7 mouse cellular contexts compared by ENCODE assay signal in the genomic region with DNA sequence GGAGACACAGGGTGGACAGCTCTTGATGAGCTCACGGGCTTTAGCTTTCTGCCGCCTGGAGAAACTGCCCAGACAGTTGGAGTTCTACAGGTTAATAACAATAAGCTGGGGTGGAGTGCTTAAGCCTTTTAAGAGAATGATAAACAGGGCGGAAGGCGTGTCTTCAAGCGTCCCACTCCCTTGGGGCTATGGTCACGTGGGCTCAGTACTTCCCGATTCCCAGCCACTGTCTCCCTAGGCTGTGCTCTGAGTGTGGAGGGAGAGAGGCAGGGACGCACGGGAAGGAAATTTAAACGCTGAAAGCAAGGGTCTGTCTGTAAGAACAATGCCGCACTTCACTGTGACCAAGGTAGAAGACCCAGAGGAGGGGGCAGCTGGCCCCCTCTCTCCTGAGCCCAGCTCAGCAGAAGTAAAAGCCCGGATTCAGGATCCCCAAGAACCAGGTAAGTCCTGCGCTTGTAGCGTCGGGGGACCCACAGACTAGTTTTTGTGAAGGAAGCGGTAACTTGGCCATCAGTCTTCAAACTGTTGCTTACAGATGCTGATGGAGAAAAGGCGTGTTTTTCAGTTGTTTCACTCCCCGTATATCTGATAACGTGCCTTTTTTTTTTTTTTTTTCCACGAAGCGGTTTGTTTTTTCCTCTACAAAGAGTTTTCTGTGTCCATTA. TPM values are rescaled to one million over a fixed set of nuclear protein-coding genes. Genes with fewer than 3 reads are reported as not detected.
DNase-seq lines count a peak whose midpoint lies in the region; ATAC-seq lines count a peak whose summit lies in the region.

No protein-coding gene starts in this region.

- ATAC-seq in inflammation-experienced regulatory T-cells, adult 6 months: peak; percentile 65
- ATAC-seq in liver, embryonic 15.5 days (ENCODE audit: insufficient read depth): peak; percentile 90
- peak; percentile 95 for ATAC-seq in neural tube, embryonic 11.5 days (ENCODE audit: insufficient read depth, low FRiP score, low TSS enrichment)

- under 1% methylated on average over 21 of the region's 21 CpGs for WGBS in liver, embryonic 15.5 days (ENCODE audit: insufficient replicate concordance)
- WGBS in neural tube, embryonic 11.5 days: 3% methylated on average over 21 of the region's 21 CpGs

- peak overlapping the region; percentile 66 for H3K4me3 ChIP-seq in brown adipose tissue, adult 24 weeks (ENCODE audit: insufficient read depth, low read depth, low read length)
- peak overlapping the region; percentile 64 for H3K4me3 ChIP-seq in liver, embryonic 15.5 days (replicated peaks)
- H3K4me3 ChIP-seq in neural tube, embryonic 11.5 days (ENCODE audit: low read depth, low read length): peak overlapping the region; percentile 34

- H3K27ac ChIP-seq in brown adipose tissue, adult 24 weeks (replicated peaks; ENCODE audit: low read depth, low read length): 0 out of 2 replicates have a peak overlapping the region, but pooled peaks have one; percentile 18
- peak overlapping the region; percentile 54 for H3K27ac ChIP-seq in liver, embryonic 15.5 days (replicated peaks)
- H3K27ac ChIP-seq in neural tube, embryonic 11.5 days (ENCODE audit: low read depth, low read length): no peak overlapping the region

- H3K4me2 ChIP-seq in liver, embryonic 15.5 days: peak overlapping the region; percentile 89
- peak overlapping the region; percentile 65 for H3K4me2 ChIP-seq in neural tube, embryonic 11.5 days (ENCODE audit: low read depth)

- peak overlapping the region; percentile 61 for H3K9ac ChIP-seq in liver, embryonic 15.5 days
- H3K9ac ChIP-seq in neural tube, embryonic 11.5 days (ENCODE audit: low read length): peak overlapping the region; percentile 37

- peaks cover 3% of the 10 kb centered on the region for H3K4me1 ChIP-seq in brown adipose tissue, adult 24 weeks (ENCODE audit: control insufficient read depth, insufficient read depth, insufficient read length, low read length)
- H3K4me1 ChIP-seq in liver, embryonic 15.5 days (replicated peaks): peaks cover 19% of the 10 kb centered on the region
- no peaks in the 10 kb centered on the region for H3K4me1 ChIP-seq in neural tube, embryonic 11.5 days (ENCODE audit: control insufficient read depth, insufficient read depth, low read length)

- peak; percentile 68 for DNase-seq in NIH3T3 (ENCODE audit: low read depth)
- DNase-seq in gastrocnemius, postnatal 14 days: peak; percentile 45
- peak; percentile 72 for DNase-seq in neural tube, embryonic 11.5 days (ENCODE audit: low spot score)
- no peak for DNase-seq in thymus, postnatal 4 days

- intact Hi-C loops in gastrocnemius, postnatal 14 days (cut with DNase I; ENCODE audit: low total_unique reads): no loop called here

- no peaks in the 10 kb centered on the region for H3K27me3 ChIP-seq in liver, embryonic 15.5 days
- H3K27me3 ChIP-seq in neural tube, embryonic 11.5 days (ENCODE audit: control insufficient read depth, insufficient read depth, low read length): no peaks in the 10 kb centered on the region

- no peaks in the 10 kb centered on the region for H3K36me3 ChIP-seq in liver, embryonic 15.5 days (replicated peaks)
- H3K36me3 ChIP-seq in neural tube, embryonic 11.5 days (ENCODE audit: control insufficient read depth, insufficient read depth, low read length): no peaks in the 10 kb centered on the region

- H3K9me3 ChIP-seq in liver, embryonic 15.5 days (replicated peaks): no peaks in the 10 kb centered on the region
- no peaks in the 10 kb centered on the region for H3K9me3 ChIP-seq in neural tube, embryonic 11.5 days (ENCODE audit: control insufficient read depth, low read length)

RNA-seq across cellular contexts. Expression of gene Gm21985, which starts 18.4 kb away (rescaled TPM):
- polyA plus RNA-seq in brown adipose tissue, adult 24 weeks (2012; ENCODE audit: insufficient read depth, insufficient read length, missing spikeins): not detected in 2 replicates
- under 1 TPM; 0.71 to 0.84 TPM for total RNA-seq in gastrocnemius, postnatal 14 days (2021)
- not detected for polyA plus RNA-seq in inflammation-experienced regulatory T-cells, adult 6 months (2017; shearing (Covaris generic))
- not detected in 2 replicates for polyA plus RNA-seq in liver, embryonic 15.5 days (2015; fragmentation: Nextera tagmentation; extraction: Ambion mirVana)
- polyA plus RNA-seq in neural tube, embryonic 11.5 days (2014; fragmentation: Nextera tagmentation; extraction: Ambion mirVana): not detected in 2 replicates

RNA-seq across cellular contexts. Expression of gene Slc12a6, which starts 18.9 kb away (rescaled TPM):
- polyA plus RNA-seq in brown adipose tissue, adult 24 weeks (2012; ENCODE audit: insufficient read depth, insufficient read length, missing spikeins): 10.4 and 10.8 TPM in 2 replicates
- total RNA-seq in gastrocnemius, postnatal 14 days (2021): 10 to 100 TPM; 20.4 to 25.2 TPM
- 10 to 100 TPM; 37.3 to 57.5 (median 52.3) TPM for polyA plus RNA-seq in inflammation-experienced regulatory T-cells, adult 6 months (2017; shearing (Covaris generic))
- 3.8 and 4.4 TPM in 2 replicates for polyA plus RNA-seq in liver, embryonic 15.5 days (2015; fragmentation: Nextera tagmentation; extraction: Ambion mirVana)
- polyA plus RNA-seq in neural tube, embryonic 11.5 days (2014; fragmentation: Nextera tagmentation; extraction: Ambion mirVana): 15.3 and 15.4 TPM in 2 replicates

RNA-seq across cellular contexts. Expression of gene Nop10, which starts 22.8 kb away (rescaled TPM):
- polyA plus RNA-seq in brown adipose tissue, adult 24 weeks (2012; ENCODE audit: insufficient read depth, insufficient read length, missing spikeins): 166 and 235 TPM in 2 replicates
- total RNA-seq in gastrocnemius, postnatal 14 days (2021): 10 to 100 TPM; 57.7 to 59.7 TPM
- polyA plus RNA-seq in inflammation-experienced regulatory T-cells, adult 6 months (2017; shearing (Covaris generic)): 100 to 1,000 TPM; 152 to 243 (median 201) TPM
- 106 and 122 TPM in 2 replicates for polyA plus RNA-seq in liver, embryonic 15.5 days (2015; fragmentation: Nextera tagmentation; extraction: Ambion mirVana)
- polyA plus RNA-seq in neural tube, embryonic 11.5 days (2014; fragmentation: Nextera tagmentation; extraction: Ambion mirVana): 167 and 171 TPM in 2 replicates

RNA-seq across cellular contexts. Expression of gene Nutm1, which starts 25.4 kb away (rescaled TPM):
- polyA plus RNA-seq in brown adipose tissue, adult 24 weeks (2012; ENCODE audit: insufficient read depth, insufficient read length, missing spikeins): not detected in 2 replicates
- total RNA-seq in gastrocnemius, postnatal 14 days (2021): not detected
- polyA plus RNA-seq in inflammation-experienced regulatory T-cells, adult 6 months (2017; shearing (Covaris generic)): not detected
- 0.02 TPM in 1 of 2 replicates, not detected in the other for polyA plus RNA-seq in liver, embryonic 15.5 days (2015; fragmentation: Nextera tagmentation; extraction: Ambion mirVana)
- not detected in 2 replicates for polyA plus RNA-seq in neural tube, embryonic 11.5 days (2014; fragmentation: Nextera tagmentation; extraction: Ambion mirVana)

RNA-seq across cellular contexts. Expression of gene Lpcat4, which starts 45.2 kb away (rescaled TPM):
- polyA plus RNA-seq in brown adipose tissue, adult 24 weeks (2012; ENCODE audit: insufficient read depth, insufficient read length, missing spikeins): 1.3 and 2.0 TPM in 2 replicates
- total RNA-seq in gastrocnemius, postnatal 14 days (2021): 1 to 10 TPM; 1.7 to 2.2 TPM
- polyA plus RNA-seq in inflammation-experienced regulatory T-cells, adult 6 months (2017; shearing (Covaris generic)): 10 to 100 TPM; 30.4 to 45.0 (median 34.4) TPM
- 2.5 and 3.3 TPM in 2 replicates for polyA plus RNA-seq in liver, embryonic 15.5 days (2015; fragmentation: Nextera tagmentation; extraction: Ambion mirVana)
- 9.7 and 12.8 TPM in 2 replicates for polyA plus RNA-seq in neural tube, embryonic 11.5 days (2014; fragmentation: Nextera tagmentation; extraction: Ambion mirVana)
